In the genomic region with DNA sequence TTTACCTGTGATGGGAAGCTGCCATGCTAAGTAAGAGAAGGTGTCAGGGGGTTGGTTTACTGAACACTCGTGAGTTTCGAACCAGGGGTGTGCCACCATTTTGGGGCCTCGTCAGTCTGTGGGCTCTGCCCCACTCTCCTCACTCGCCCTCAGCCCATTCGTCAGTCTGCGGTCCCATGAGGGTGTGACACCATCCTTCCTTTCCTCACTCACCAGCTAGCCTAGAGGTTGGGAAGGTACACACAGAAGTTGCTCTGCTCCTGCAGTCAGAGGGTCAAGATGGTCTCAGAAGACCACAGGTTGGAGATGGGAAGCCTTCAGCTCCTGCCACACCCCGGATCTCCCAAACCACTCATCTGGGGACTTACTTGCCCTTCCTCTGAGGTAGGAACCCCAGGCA, we compare ENCODE assay signal across 14 mouse cellular contexts.
DNase-seq lines count a peak whose midpoint lies in the region; ATAC-seq lines count a peak whose summit lies in the region.
"Had no signal": no experiment of that assay in that cellular context is flagged by ENCODE, and none has a peak within 500 bp of the region (broad histone marks: within the 10 kb centered on the region; RNA-seq: fewer than 3 reads in every experiment).

No protein-coding gene starts in this region.

- DNase-seq in heart, adult 8-10 months (ENCODE audit: low spot score): no peak
- no peak for DNase-seq in midbrain, embryonic 10.5 days (ENCODE audit: low spot score)
- DNase-seq: embryo, embryonic 11 days; kidney, adult 18-20 months; kidney, postnatal 36 days; lung, adult 18-20 months; right cerebral cortex, adult 18-20 months; thymus, postnatal 14 days had no signal

- 85% methylated on average over 7 of the region's 7 CpGs for WGBS in heart, embryonic 14.5 days
- WGBS in midbrain, embryonic 10.5 days: 88% methylated on average over 7 of the region's 7 CpGs
- 91% methylated on average over 7 of the region's 7 CpGs for WGBS in midbrain, embryonic 13.5 days
- WGBS in intestine, embryonic 15.5 days: 92% methylated on average over 7 of the region's 7 CpGs
- 88% methylated on average over 7 of the region's 7 CpGs for WGBS in forebrain, embryonic 12.5 days

- H3K36me3 ChIP-seq in heart, embryonic 14.5 days (ENCODE audit: control insufficient read depth, insufficient read depth, low read length): peaks cover 5% of the 10 kb centered on the region; the same call in 1 of the 2 replicates
- no peaks in the 10 kb centered on the region for H3K36me3 ChIP-seq in midbrain, embryonic 10.5 days
- no peaks in the 10 kb centered on the region for H3K36me3 ChIP-seq in midbrain, embryonic 13.5 days
- H3K36me3 ChIP-seq in intestine, embryonic 15.5 days: no peaks in the 10 kb centered on the region
- H3K36me3 ChIP-seq in forebrain, embryonic 12.5 days (replicated peaks): no peaks in the 10 kb centered on the region
- H3K36me3 ChIP-seq: limb, embryonic 12.5 days had no signal

- no peak overlapping the region for H3K4me2 ChIP-seq in heart, embryonic 14.5 days (ENCODE audit: low read length)
- H3K4me2 ChIP-seq in midbrain, embryonic 13.5 days (replicated peaks): no peak overlapping the region
- no peak overlapping the region for H3K4me2 ChIP-seq in intestine, embryonic 15.5 days (replicated peaks)
- no peak overlapping the region for H3K4me2 ChIP-seq in forebrain, embryonic 12.5 days
- H3K4me2 ChIP-seq: limb, embryonic 12.5 days had no signal

- no peaks in the 10 kb centered on the region for H3K9me3 ChIP-seq in heart, embryonic 14.5 days (ENCODE audit: control insufficient read depth, low read length)
- no peaks in the 10 kb centered on the region for H3K9me3 ChIP-seq in midbrain, embryonic 10.5 days (replicated peaks)
- no peaks in the 10 kb centered on the region for H3K9me3 ChIP-seq in midbrain, embryonic 13.5 days
- H3K9me3 ChIP-seq in intestine, embryonic 15.5 days: no peaks in the 10 kb centered on the region
- H3K9me3 ChIP-seq in forebrain, embryonic 12.5 days: no peaks in the 10 kb centered on the region
- H3K9me3 ChIP-seq: limb, embryonic 12.5 days had no signal

- H3K27me3 ChIP-seq in heart, embryonic 14.5 days (ENCODE audit: control insufficient read depth, insufficient read depth, low read length): no peaks in the 10 kb centered on the region
- no peaks in the 10 kb centered on the region for H3K27me3 ChIP-seq in midbrain, embryonic 10.5 days (ENCODE audit: low read depth, poor library complexity, severe bottlenecking)
- H3K27me3 ChIP-seq in midbrain, embryonic 13.5 days: no peaks in the 10 kb centered on the region
- no peaks in the 10 kb centered on the region for H3K27me3 ChIP-seq in intestine, embryonic 15.5 days (replicated peaks)
- H3K27me3 ChIP-seq in forebrain, embryonic 12.5 days: no peaks in the 10 kb centered on the region
- H3K27me3 ChIP-seq: limb, embryonic 12.5 days had no signal

- ATAC-seq in heart, embryonic 14.5 days (ENCODE audit: insufficient number of reproducible peaks, insufficient read depth, low FRiP score, low read depth): no peak
- ATAC-seq in midbrain, embryonic 13.5 days: no peak
- ATAC-seq in intestine, embryonic 15.5 days: no peak
- no peak for ATAC-seq in cerebellum, adult (ENCODE audit: insufficient number of reproducible peaks, low FRiP score, low TSS enrichment)
- ATAC-seq in forebrain, embryonic 12.5 days (ENCODE audit: low FRiP score): no peak

- H3K4me1 ChIP-seq in heart, embryonic 14.5 days (ENCODE audit: control insufficient read depth in 2 of 2, insufficient read depth in 2 of 2, low read length in 2 of 2): peaks cover 46 to 48% of the 10 kb centered on the region in 2 experiments
- peaks cover 55% of the 10 kb centered on the region for H3K4me1 ChIP-seq in midbrain, embryonic 10.5 days
- H3K4me1 ChIP-seq in midbrain, embryonic 13.5 days (replicated peaks): peaks cover 27% of the 10 kb centered on the region
- peaks cover 24% of the 10 kb centered on the region for H3K4me1 ChIP-seq in intestine, embryonic 15.5 days (replicated peaks)
- peaks cover 17% of the 10 kb centered on the region for H3K4me1 ChIP-seq in forebrain, embryonic 12.5 days

- H3K27ac ChIP-seq in heart, embryonic 14.5 days (replicated peaks in 1 of 2; ENCODE audit: control insufficient read depth in 1 of 2, insufficient read depth in 1 of 2, low read depth in 2 of 2, low read length in 2 of 2): peak overlapping the region; percentile 65 to 82; a peak in 3 of 4 replicates
- H3K27ac ChIP-seq in midbrain, embryonic 10.5 days (replicated peaks): peak overlapping the region; percentile 38; the same call in 1 of the 2 replicates
- no peak overlapping the region for H3K27ac ChIP-seq in midbrain, embryonic 13.5 days
- H3K27ac ChIP-seq in intestine, embryonic 15.5 days: peak overlapping the region; percentile 38
- no peak overlapping the region for H3K27ac ChIP-seq in forebrain, embryonic 12.5 days

- peak overlapping the region; percentile 23; the same call in 1 of the 2 replicates for H3K9ac ChIP-seq in heart, embryonic 14.5 days (ENCODE audit: low read length)
- H3K9ac ChIP-seq in midbrain, embryonic 13.5 days (replicated peaks): no peak overlapping the region
- no peak overlapping the region for H3K9ac ChIP-seq in intestine, embryonic 15.5 days
- no peak overlapping the region for H3K9ac ChIP-seq in forebrain, embryonic 12.5 days
- H3K9ac ChIP-seq: limb, embryonic 12.5 days had no signal

- H3K4me3 ChIP-seq in heart, embryonic 14.5 days (ENCODE audit: control insufficient read depth in 1 of 2, insufficient read depth in 1 of 2, low read depth in 1 of 2, low read length in 2 of 2): no peak overlapping the region
- no peak overlapping the region for H3K4me3 ChIP-seq in midbrain, embryonic 10.5 days
- H3K4me3 ChIP-seq in midbrain, embryonic 13.5 days (replicated peaks): no peak overlapping the region
- no peak overlapping the region for H3K4me3 ChIP-seq in intestine, embryonic 15.5 days (replicated peaks)
- H3K4me3 ChIP-seq in forebrain, embryonic 12.5 days (replicated peaks): no peak overlapping the region
- H3K4me3 ChIP-seq: limb, embryonic 12.5 days had no signal

Comparison
In these comparisons a context has a peak if more than half of its experiments do, and no peak if none do; other contexts are left out.
1. H3K27ac ChIP-seq: peak in heart, embryonic 14.5 days (2 of 2), midbrain, embryonic 10.5 days (single experiment) and intestine, embryonic 15.5 days (single experiment); none in midbrain, embryonic 13.5 days (single experiment) and forebrain, embryonic 12.5 days (single experiment).